Mouse (Mus musculus) liver, postnatal 0 days (tissue): ENCODE data around the gene Ablim1. TPM values are rescaled to one million over a fixed set of nuclear protein-coding genes. Genes with fewer than 3 reads are reported as not detected.

Experiments
- ATAC-seq: fragments of 200-750 bp; cut with Nextera tagmentation; 2 replicates; pipeline ENCODE4 v1.8.0; 2017; ENCODE audit warnings: mild to moderate bottlenecking, moderate library complexity
- DNase-seq: peaks from one replicate; pipeline ENCODE4 v3.0.0-alpha.2; 2016
- H3K27ac ChIP-seq: fragments of 300-500 bp; sonication (generic); 2 replicates; pipeline ENCODE4 v1.5.1; 2014; ENCODE audit warnings: antibody characterized with exemption, moderate library complexity, mild to moderate bottlenecking, low read depth
- H3K27me3 ChIP-seq: fragments of 300-500 bp; sonication (generic); 2 replicates; pipeline ENCODE4 v1.6.1; 2014; ENCODE audit warnings: low read length, control low read depth, mixed read lengths; ENCODE audit not compliant: insufficient read depth
- H3K36me3 ChIP-seq: fragments of 300-500 bp; sonication (generic); replicated peaks from 2 replicates; pipeline ENCODE4 v1.6.1; 2014; ENCODE audit warnings: mild to moderate bottlenecking, control low read depth, low read length, moderate library complexity, mixed read lengths; ENCODE audit not compliant: insufficient read depth
- H3K4me1 ChIP-seq: fragments of 300-500 bp; sonication (generic); 2 replicates; pipeline ENCODE4 v1.6.1; 2014; ENCODE audit warnings: antibody characterized with exemption, mild to moderate bottlenecking, control low read depth; ENCODE audit not compliant: insufficient read depth
- H3K4me2 ChIP-seq: fragments of 300-500 bp; sonication (generic); 2 replicates; pipeline ENCODE4 v1.6.1; 2014; ENCODE audit warnings: low read depth, mild to moderate bottlenecking, low read length, moderate library complexity, mixed read lengths
- H3K4me3 ChIP-seq: fragments of 300-500 bp; sonication (generic); 2 replicates; pipeline ENCODE4 v1.5.1; 2014; ENCODE audit warnings: low read depth, low read length
- H3K9ac ChIP-seq: fragments of 300-500 bp; sonication (generic); replicated peaks from 2 replicates; pipeline ENCODE4 v1.6.1; 2014; ENCODE audit warnings: mild to moderate bottlenecking, moderate library complexity
- H3K9me3 ChIP-seq: fragments of 300-500 bp; sonication (generic); 2 replicates; pipeline ENCODE4 v1.6.1; 2016; ENCODE audit warnings: mild to moderate bottlenecking, control low read depth, low read length, mixed read lengths
- CTCF ChIP-seq: sonication (generic); IDR thresholded peaks from 2 replicates; pipeline ENCODE4 v1.5.1; 2016; ENCODE audit warnings: antibody characterized with exemption, low read depth
- EP300 ChIP-seq: IDR thresholded peaks from 2 replicates; pipeline ENCODE4 v1.6.1; 2016; ENCODE audit warnings: antibody characterized with exemption, low read depth, mild to moderate bottlenecking
- WGBS: fragments of 180-500 bp; shearing (Covaris S2); extraction: QIAGEN DNeasy Blood & Tissue Kit; methylation state at CpG from one replicate; pipeline ENCODE4 v1.1.7; 2014; ENCODE audit not compliant: insufficient replicate concordance; 5-methylcytosine and 5-hydroxymethylcytosine counted together
- polyA plus RNA-seq: library from polyadenylated mRNA; unstranded; fragments of >200 nt; fragmentation: Nextera tagmentation; extraction: Ambion mirVana; gene quantifications from 2 replicates; pipeline ENCODE4 v1.2.1, GENCODE M21; 2015

Gene Ablim1
- polyA plus RNA-seq, 1 experiment from 2014 or later: 12.0 TPM

GRCm38 (mm10) chr19:57267531-57267930 lies 47.2 kb downstream of the Ablim1 start:
- WGBS: 53% methylated on average over 5 of the region's 5 CpGs
- no peak for ATAC-seq
- no peak overlapping the region for H3K27ac ChIP-seq
- no peaks in the 10 kb centered on the region for H3K36me3 ChIP-seq
- H3K27me3 ChIP-seq: no peaks in the 10 kb centered on the region
- DNase-seq: no peak
- no peak overlapping the region for H3K4me2 ChIP-seq
- H3K9ac ChIP-seq: no peak overlapping the region
- H3K9me3 ChIP-seq: no peaks in the 10 kb centered on the region
- H3K4me1 ChIP-seq: peaks cover 28% of the 10 kb centered on the region
- no peak overlapping the region for H3K4me3 ChIP-seq
- TF ChIP-seq EP300: no peak
- no peak for TF ChIP-seq CTCF

DNA sequence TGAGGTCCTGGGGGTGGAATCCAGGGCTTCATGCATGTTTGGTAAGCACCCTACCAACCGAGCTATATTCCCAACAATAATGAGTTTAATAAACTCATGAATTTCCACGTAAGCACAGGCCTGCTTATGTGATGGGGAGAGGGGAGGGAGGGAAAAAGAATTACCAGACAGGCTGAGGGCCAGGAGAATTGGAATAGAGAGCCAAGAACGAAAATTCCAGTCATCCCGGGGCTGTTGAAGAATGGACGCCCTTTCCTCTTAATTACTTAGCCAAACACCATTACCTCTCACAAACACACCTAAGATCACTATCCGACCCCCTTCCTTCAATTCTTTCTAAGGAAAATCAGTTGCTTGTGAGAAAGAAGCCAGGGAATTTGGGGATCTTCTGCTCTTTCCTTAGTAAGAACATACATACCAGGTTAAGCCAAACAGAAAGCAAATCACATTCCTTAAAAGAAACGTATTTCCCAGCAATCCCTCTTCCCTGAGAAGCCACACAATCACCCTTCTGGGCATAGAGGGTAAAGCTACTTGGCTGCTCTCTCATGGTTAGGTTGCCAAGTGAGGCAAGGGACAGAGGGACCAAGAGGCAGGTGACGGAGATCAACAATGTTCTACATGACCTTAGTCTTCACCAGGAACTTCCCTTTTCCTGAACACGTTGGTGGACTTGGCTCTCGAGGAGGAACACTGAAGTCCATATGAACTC lies 48.2 kb downstream of the Ablim1 start:
- H3K4me1 ChIP-seq: peaks cover 21% of the 10 kb centered on the region
- H3K9ac ChIP-seq: no peak overlapping the region
- H3K4me3 ChIP-seq: no peak overlapping the region
- H3K36me3 ChIP-seq: no peaks in the 10 kb centered on the region
- no peaks in the 10 kb centered on the region for H3K27me3 ChIP-seq
- H3K4me2 ChIP-seq: no peak overlapping the region
- WGBS: 59% methylated on average over 10 of the region's 10 CpGs
- DNase-seq: no peak
- TF ChIP-seq CTCF (no peak), EP300 (no peak)
- ATAC-seq: no peak
- no peak overlapping the region for H3K27ac ChIP-seq
- no peaks in the 10 kb centered on the region for H3K9me3 ChIP-seq

GRCm38 (mm10) chr19:57264296-57264947 lies 50.3 kb downstream of the Ablim1 start:
- Histone ChIP-seq H3K27ac (no peak overlapping the region), H3K36me3 (no peaks in the 10 kb centered on the region), H3K4me1 (peaks cover 8% of the 10 kb centered on the region), H3K4me3 (no peak overlapping the region), H3K9me3 (no peaks in the 10 kb centered on the region; the same call in 1 of the 2 replicates), H3K4me2 (no peak overlapping the region), H3K27me3 (no peaks in the 10 kb centered on the region), H3K9ac (no peak overlapping the region)
- DNase-seq (no peak), ATAC-seq (no peak)
- 69% methylated on average over 15 of the region's 15 CpGs for WGBS
- TF ChIP-seq CTCF (no peak), EP300 (no peak)

GRCm38 (mm10) chr19:57257801-57258200 lies 56.9 kb downstream of the Ablim1 start:
- ATAC-seq (peak; percentile 86), DNase-seq (peak; percentile 65)
- Histone ChIP-seq H3K36me3 (no peaks in the 10 kb centered on the region), H3K9ac (0 out of 2 replicates have a peak overlapping the region, but pooled peaks have one; percentile 28), H3K27ac (peak overlapping the region; percentile 90), H3K9me3 (no peaks in the 10 kb centered on the region; the same call in 1 of the 2 replicates), H3K27me3 (no peaks in the 10 kb centered on the region), H3K4me2 (peak overlapping the region; percentile 15; the same call in 1 of the 2 replicates), H3K4me3 (no peak overlapping the region), H3K4me1 (peaks cover 6% of the 10 kb centered on the region; the same call in 1 of the 2 replicates)
- TF ChIP-seq CTCF (no peak), EP300 (peak; percentile 42; the same call in 1 of the 2 replicates)
- 53% methylated on average over 11 of the region's 12 CpGs for WGBS

GRCm38 (mm10) chr19:57256666-57257065 lies 58.1 kb downstream of the Ablim1 start:
- Histone ChIP-seq H3K9me3 (no peaks in the 10 kb centered on the region; the same call in 1 of the 2 replicates), H3K36me3 (no peaks in the 10 kb centered on the region), H3K4me3 (no peak overlapping the region), H3K9ac (no peak overlapping the region), H3K4me1 (peaks cover 6% of the 10 kb centered on the region; the same call in 1 of the 2 replicates), H3K27me3 (no peaks in the 10 kb centered on the region), H3K27ac (peak overlapping the region; percentile 89), H3K4me2 (no peak overlapping the region)
- no peak for ATAC-seq
- no peak for TF ChIP-seq EP300
- TF ChIP-seq CTCF: no peak
- DNase-seq: no peak
- 57% methylated on average over 9 of the region's 9 CpGs for WGBS

GRCm38 (mm10) chr19:57255157-57255556 lies 59.6 kb downstream of the Ablim1 start:
- Histone ChIP-seq H3K27ac (peak overlapping the region; percentile 22), H3K4me2 (no peak overlapping the region), H3K4me3 (no peak overlapping the region), H3K27me3 (no peaks in the 10 kb centered on the region), H3K9me3 (no peaks in the 10 kb centered on the region; the same call in 1 of the 2 replicates), H3K36me3 (no peaks in the 10 kb centered on the region), H3K4me1 (peaks cover 6% of the 10 kb centered on the region; the same call in 1 of the 2 replicates), H3K9ac (no peak overlapping the region)
- WGBS: 72% methylated on average over 8 of the region's 8 CpGs
- no peak for DNase-seq
- ATAC-seq: no peak
- peak; percentile 62 for TF ChIP-seq CTCF
- TF ChIP-seq EP300: no peak
